Mouse (Mus musculus) limb, embryonic 10.5 days (tissue): ENCODE measurements at regions not wholly inside any gene's neighbourhood (a gene's known extent, or its start where the extent isn't known, plus 50 kb on each side); places are given as distances from the start of the nearest gene placed in this dataset.

Source experiments
- DNase-seq: peaks from one replicate; pipeline ENCODE4 v3.0.0-alpha.2; 2017; ENCODE audit warnings: low spot score
- H3K27ac ChIP-seq: fragments of 300-500 bp; sonication (generic); 2 replicates; pipeline ENCODE4 v1.5.1; 2016; ENCODE audit warnings: mild to moderate bottlenecking
- H3K27me3 ChIP-seq: fragments of 300-500 bp; sonication (generic); 2 replicates; pipeline ENCODE4 v1.6.1; 2016; ENCODE audit warnings: low read depth, mild to moderate bottlenecking; ENCODE audit not compliant: poor library complexity, severe bottlenecking
- H3K36me3 ChIP-seq: fragments of 300-500 bp; sonication (generic); 2 replicates; pipeline ENCODE4 v1.6.1; 2016; ENCODE audit warnings: mild to moderate bottlenecking, moderate library complexity
- H3K4me1 ChIP-seq: fragments of 300-500 bp; sonication (generic); 2 replicates; pipeline ENCODE4 v1.6.1; 2016
- H3K4me3 ChIP-seq: fragments of 300-500 bp; sonication (generic); 2 replicates; pipeline ENCODE4 v1.5.1; 2016; ENCODE audit warnings: mild to moderate bottlenecking, moderate library complexity
- H3K9me3 ChIP-seq: fragments of 300-500 bp; sonication (generic); replicated peaks from 2 replicates; pipeline ENCODE4 v1.6.1; 2016; ENCODE audit warnings: mild to moderate bottlenecking
- WGBS: fragments of 180-500 bp; shearing (Covaris S2); methylation state at CpG from one replicate; pipeline ENCODE4 v1.1.7; 2016; 5-methylcytosine and 5-hydroxymethylcytosine counted together

DNA sequence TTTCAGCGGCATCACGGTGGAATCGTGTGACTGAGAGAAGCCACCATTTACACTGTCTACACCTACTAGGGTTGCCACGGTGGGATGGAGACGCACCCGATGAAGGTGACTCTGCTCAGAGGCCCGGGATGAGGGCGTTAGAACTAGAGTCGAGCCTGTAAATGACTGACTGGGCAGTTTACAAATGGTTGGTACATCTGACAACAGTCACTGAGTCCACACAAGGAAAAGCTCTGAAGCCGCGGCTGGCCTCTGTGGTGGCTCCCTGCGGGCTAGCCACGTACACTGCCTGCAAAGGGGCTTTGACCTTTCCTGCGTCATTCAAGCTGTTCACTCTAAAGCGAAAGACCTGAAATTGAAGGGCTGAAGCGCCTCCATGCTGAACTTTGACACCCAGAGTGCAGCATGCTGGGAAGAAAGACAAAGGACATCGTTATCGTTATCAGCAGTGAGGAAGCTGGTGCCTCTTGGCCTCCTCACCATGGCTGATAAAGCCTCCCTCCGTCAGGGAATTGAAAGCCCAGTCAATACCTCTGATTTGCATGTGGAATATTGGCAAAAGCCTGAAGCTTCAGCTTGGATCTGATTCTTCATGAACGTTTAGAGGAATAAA lies 462.1 kb upstream of the Arglu1 start:
- no peak for DNase-seq
- Histone ChIP-seq H3K4me3 (no peak overlapping the region), H3K27me3 (no peaks in the 10 kb centered on the region), H3K9me3 (no peaks in the 10 kb centered on the region), H3K27ac (no peak overlapping the region), H3K4me1 (peaks cover 8% of the 10 kb centered on the region), H3K36me3 (no peaks in the 10 kb centered on the region)
- WGBS = 81% methylated on average over 20 of the region's 20 CpGs

DNA sequence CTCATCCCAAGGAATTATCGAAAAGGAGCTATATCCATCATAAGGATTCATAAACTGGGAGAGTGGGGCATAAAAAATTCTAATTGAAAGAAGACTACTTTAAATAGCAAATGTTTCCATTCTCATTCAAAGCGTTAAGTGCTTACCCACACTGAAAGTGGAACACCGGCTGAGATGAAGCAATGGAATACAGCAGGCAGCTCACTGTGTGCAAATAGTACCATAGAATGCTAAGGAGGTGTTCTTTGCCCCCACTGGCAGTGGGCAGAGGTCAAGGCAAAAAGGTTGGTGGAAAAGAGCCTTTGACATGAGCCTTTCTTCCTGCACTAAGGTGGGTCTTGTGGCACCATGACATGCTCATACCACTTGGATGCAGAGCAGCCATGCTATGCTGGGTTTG lies 454.0 kb upstream of the Arglu1 start:
- H3K36me3 ChIP-seq = no peaks in the 10 kb centered on the region
- no peaks in the 10 kb centered on the region for H3K27me3 ChIP-seq
- no peaks in the 10 kb centered on the region for H3K9me3 ChIP-seq
- 94% methylated on average over 3 of the region's 3 CpGs for WGBS
- no peak for DNase-seq
- no peak overlapping the region for H3K27ac ChIP-seq
- H3K4me1 ChIP-seq = peaks cover 10% of the 10 kb centered on the region
- H3K4me3 ChIP-seq = no peak overlapping the region

DNA sequence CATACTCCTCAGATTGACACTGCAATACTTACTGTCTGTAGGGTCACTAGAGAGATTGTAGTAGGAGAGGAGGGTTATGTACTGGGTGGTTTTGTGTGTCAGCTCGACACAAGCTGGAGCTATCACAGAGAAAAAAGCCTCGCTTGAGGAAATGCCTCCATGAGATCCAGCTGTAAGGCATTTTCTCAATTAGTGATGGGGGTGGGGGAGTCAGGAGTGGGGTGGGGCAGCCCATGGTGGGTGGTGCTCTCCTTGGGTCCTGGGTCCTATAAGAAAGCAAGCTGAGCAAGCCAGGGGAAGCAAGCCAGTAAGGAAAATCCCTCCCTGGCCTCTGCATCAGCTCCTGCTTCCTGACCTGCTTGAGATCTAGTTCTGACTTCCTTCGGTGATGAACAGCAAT lies 449.5 kb upstream of the Arglu1 start:
- Histone ChIP-seq H3K9me3 (no peaks in the 10 kb centered on the region), H3K27ac (0 out of 2 replicates have a peak overlapping the region, but pooled peaks have one; percentile 3), H3K4me3 (no peak overlapping the region), H3K27me3 (no peaks in the 10 kb centered on the region), H3K4me1 (peaks cover 17% of the 10 kb centered on the region), H3K36me3 (no peaks in the 10 kb centered on the region)
- WGBS = 32% methylated on average over 3 of the region's 3 CpGs
- DNase-seq = no peak

DNA sequence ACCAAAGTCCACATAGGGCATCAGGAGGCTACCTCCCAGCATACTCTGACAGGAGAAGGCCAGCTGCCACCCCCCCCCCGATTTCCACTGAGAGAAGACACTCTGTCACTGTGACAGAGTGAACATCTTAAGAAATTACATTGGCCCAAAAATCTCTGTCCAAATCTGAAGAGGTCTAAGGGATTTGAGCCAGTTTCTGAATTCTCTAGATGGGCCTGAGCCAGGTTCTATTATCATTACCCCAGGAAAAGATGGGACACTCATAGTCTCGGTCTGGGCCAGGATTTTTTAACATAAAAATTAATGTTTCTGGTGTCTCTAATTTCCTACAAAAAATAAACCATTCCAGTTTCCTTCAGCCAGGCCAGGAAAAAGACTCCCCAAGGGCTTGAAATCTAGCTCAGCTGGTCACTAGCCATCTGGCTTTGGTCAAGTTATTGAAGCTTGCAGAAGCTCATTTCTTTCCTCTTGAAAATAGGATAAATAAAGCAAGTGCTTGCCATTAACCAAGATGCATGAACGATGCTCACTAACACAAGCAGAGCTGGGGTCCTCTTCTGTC lies 448.8 kb upstream of the Arglu1 start:
- H3K4me1 ChIP-seq = peaks cover 17% of the 10 kb centered on the region

DNA sequence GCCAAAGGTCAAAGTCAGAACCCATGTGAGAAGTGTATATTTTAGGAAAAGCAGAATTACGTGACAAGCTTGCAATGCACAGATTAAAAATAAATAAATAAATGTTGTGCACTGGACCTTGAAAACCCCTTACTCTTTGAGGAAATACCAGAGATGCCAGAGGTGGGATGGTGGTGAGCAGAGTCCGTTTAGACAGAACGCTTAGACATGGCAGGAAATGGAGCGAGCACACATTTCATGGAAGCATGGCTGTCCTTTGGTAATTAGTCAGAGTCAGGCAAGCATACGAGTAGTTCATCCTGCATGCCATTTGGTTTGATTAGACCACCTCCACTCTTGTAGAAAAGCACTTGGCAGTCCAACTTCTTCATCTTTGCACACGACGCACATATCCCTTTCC lies 443.4 kb upstream of the Arglu1 start:
- DNase-seq = no peak
- no peak overlapping the region for H3K4me3 ChIP-seq
- no peaks in the 10 kb centered on the region for H3K27me3 ChIP-seq
- H3K36me3 ChIP-seq = no peaks in the 10 kb centered on the region
- peaks cover under 1% of the 10 kb centered on the region for H3K4me1 ChIP-seq
- 70% methylated on average over 7 of the region's 7 CpGs for WGBS
- no peak overlapping the region for H3K27ac ChIP-seq
- no peaks in the 10 kb centered on the region for H3K9me3 ChIP-seq

More for the DNA sequence above, 448.8 kb upstream of the Arglu1 start:
- WGBS = 76% methylated on average over 3 of the region's 3 CpGs
- Histone ChIP-seq H3K4me3 (no peak overlapping the region), H3K27me3 (no peaks in the 10 kb centered on the region), H3K36me3 (no peaks in the 10 kb centered on the region), H3K27ac (0 out of 2 replicates have a peak overlapping the region, but pooled peaks have one; percentile 26), H3K9me3 (no peaks in the 10 kb centered on the region)
- no peak for DNase-seq

DNA sequence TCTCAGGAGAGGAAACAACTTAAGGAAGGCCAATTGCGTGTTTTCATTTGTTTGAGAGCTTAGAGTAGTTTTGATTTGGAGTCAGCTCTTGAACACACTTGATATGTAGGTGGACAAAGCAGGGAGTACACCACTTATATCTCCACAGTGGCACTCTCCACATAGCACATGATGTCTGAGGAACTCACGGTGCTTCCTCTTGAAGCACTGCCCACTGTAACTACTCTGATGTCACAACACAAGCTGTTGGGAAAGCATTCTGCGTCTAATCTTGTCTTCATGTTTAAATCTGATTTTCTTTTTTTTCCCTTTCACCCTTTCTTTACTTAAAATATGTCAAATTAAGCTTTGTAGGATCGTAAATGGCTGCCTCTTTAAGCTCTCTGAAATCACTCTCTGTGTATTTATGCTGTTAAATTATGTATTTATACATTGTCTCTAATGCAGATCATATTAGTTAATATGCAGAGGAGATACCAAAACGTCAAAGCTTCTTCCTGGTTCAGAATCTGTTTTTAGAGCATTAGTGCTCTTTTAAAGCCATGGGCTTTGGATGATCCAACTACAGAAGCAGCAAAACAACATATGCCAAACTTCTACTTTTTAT lies 442.4 kb upstream of the Arglu1 start:
- no peaks in the 10 kb centered on the region for H3K27me3 ChIP-seq
- H3K4me1 ChIP-seq = no peaks in the 10 kb centered on the region
- H3K4me3 ChIP-seq = no peak overlapping the region
- DNase-seq = no peak
- no peak overlapping the region for H3K27ac ChIP-seq
- no peaks in the 10 kb centered on the region for H3K9me3 ChIP-seq
- no peaks in the 10 kb centered on the region for H3K36me3 ChIP-seq
- 89% methylated on average over 5 of the region's 5 CpGs for WGBS

DNA sequence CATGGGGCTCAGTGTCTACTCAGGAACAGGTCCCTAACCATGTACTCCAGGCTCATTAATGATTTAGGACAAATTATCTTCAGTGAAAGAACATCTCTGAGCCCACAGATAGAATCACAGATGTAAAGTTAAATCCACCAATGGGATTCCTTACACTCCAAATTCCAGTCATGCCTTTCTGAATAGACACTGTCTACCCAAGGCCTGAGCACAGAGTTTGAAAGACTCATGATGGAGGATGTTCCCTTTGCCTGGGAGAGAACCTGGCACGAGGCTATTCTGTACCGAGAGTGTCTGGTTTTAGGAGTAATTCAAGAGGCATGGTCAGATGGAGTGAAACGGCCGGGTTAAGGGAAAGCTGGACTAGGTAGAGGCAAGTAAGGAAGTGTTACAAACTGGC lies 440.9 kb upstream of the Arglu1 start:
- no peak overlapping the region for H3K27ac ChIP-seq
- H3K9me3 ChIP-seq = no peaks in the 10 kb centered on the region
- 84% methylated on average over 4 of the region's 4 CpGs for WGBS
- H3K27me3 ChIP-seq = no peaks in the 10 kb centered on the region
- H3K4me1 ChIP-seq = peaks cover 5% of the 10 kb centered on the region; the same call in 1 of the 2 replicates
- no peaks in the 10 kb centered on the region for H3K36me3 ChIP-seq
- no peak overlapping the region for H3K4me3 ChIP-seq
- no peak for DNase-seq

DNA sequence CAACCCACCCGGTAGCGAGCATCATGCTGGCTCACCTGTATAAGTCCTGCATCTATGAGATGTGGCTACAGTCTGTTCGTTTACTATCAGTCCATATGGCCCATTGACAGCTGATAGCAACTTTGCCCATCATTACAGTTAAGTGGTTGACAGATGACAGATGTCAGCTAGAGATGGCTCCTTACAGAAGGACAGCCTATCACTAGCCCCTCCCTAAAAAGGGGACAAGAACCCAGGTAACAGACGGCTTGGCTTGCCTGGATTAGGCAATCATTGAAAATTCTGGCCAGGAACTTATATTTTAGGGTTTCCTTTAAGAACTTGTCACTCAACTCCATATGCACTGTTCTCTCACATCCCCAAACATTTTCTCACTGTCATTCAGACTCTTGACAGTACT lies 434.2 kb upstream of the Arglu1 start:
- no peak for DNase-seq
- H3K4me3 ChIP-seq = no peak overlapping the region
- no peaks in the 10 kb centered on the region for H3K36me3 ChIP-seq
- H3K27ac ChIP-seq = no peak overlapping the region
- H3K9me3 ChIP-seq = no peaks in the 10 kb centered on the region
- WGBS = 88% methylated on average over 4 of the region's 4 CpGs
- no peaks in the 10 kb centered on the region for H3K27me3 ChIP-seq
- H3K4me1 ChIP-seq = peaks cover 5% of the 10 kb centered on the region; the same call in 1 of the 2 replicates

DNA sequence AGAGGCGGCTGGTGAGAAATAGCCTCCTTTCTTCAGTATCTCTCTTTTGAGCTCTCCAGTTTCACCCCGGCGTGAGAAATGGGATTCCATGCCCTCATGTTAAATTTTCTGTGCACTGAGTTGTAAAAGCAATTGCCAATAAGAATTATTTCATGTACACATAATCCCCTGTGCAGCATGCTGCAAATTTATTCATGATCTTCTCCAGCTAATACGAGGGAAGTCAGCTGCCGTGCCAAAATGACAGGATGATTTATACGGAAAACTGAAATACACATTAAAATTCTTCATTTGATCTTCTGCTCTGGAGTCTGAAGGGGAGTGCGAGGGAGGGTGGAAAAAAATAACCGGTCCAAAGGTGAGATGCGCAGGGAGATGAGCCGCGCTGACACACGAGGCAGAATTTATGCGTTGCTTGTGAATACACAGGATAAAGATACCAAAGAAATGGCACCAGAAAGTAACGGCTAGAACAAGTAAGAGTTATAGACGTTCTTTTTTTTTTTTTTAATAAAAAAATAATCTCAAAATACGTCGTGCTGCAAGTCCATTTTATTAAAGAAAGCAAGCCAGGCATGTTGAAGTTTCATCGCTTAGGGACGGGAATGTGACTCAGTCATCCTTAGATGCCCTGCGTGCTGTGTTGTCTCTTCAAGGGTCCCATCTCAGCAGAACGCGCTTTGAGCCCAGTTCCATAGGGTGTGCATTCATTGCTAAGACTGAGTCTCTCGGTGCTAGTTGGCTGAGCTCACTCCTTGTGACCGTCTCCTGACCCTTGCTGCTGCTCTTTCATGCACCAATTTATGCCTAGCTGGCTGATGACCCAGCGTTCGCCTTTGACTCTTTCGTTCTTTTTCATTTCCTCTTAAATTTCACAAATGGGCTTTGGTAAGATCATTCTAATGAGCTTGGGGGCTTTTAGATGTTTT lies 427.8 kb upstream of the Arglu1 start:
- no peaks in the 10 kb centered on the region for H3K36me3 ChIP-seq
- no peak overlapping the region for H3K27ac ChIP-seq
- WGBS = 89% methylated on average over 27 of the region's 27 CpGs
- H3K4me1 ChIP-seq = no peaks in the 10 kb centered on the region
- no peak for DNase-seq
- H3K9me3 ChIP-seq = no peaks in the 10 kb centered on the region
- no peaks in the 10 kb centered on the region for H3K27me3 ChIP-seq
- H3K4me3 ChIP-seq = no peak overlapping the region

DNA sequence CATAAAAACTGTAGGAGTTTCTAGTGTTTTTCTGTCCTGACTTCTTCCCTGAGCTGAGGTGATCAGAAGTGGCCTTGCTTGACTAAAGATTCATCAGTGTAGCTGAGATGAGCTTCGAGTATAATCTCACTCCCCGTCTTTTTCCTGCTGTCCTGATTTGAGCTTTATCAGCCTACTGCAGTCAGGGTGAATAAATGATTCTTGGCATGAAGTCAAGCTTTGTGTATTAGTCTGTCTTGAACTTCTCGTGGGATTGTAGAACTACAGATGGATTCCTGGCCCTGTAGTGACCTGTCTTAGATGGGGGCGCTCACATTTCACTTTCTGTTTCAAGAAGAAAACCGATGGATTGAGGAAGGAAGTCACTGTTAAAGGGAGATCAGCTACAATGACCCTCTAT lies 405.7 kb upstream of the Arglu1 start:
- Histone ChIP-seq H3K4me1 (no peaks in the 10 kb centered on the region), H3K36me3 (no peaks in the 10 kb centered on the region), H3K9me3 (no peaks in the 10 kb centered on the region), H3K27me3 (no peaks in the 10 kb centered on the region), H3K27ac (no peak overlapping the region), H3K4me3 (no peak overlapping the region)
- 85% methylated on average over 5 of the region's 5 CpGs for WGBS
- no peak for DNase-seq

DNA sequence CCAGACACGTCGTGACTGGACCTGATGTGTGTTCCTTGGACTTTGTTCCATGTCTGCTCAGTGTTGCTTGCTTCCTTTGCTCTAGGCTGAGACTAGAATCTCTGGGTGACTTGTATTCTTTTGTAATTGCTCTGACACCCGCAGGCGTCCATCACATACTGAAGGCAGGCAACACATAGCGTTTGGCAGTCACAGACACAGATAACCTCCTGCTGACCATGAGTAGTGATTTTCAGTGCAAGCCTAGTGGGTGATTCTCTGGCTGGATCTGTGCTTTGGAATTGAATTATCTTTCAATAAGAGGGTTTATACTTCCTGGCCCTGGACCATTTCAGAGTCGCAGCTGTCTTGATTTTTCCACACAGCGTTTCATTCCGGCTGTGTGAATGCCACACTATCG lies 403.7 kb upstream of the Arglu1 start:
- Histone ChIP-seq H3K27ac (no peak overlapping the region), H3K4me1 (no peaks in the 10 kb centered on the region), H3K27me3 (no peaks in the 10 kb centered on the region), H3K9me3 (no peaks in the 10 kb centered on the region), H3K4me3 (no peak overlapping the region), H3K36me3 (no peaks in the 10 kb centered on the region)
- no peak for DNase-seq
- 73% methylated on average over 9 of the region's 9 CpGs for WGBS

DNA sequence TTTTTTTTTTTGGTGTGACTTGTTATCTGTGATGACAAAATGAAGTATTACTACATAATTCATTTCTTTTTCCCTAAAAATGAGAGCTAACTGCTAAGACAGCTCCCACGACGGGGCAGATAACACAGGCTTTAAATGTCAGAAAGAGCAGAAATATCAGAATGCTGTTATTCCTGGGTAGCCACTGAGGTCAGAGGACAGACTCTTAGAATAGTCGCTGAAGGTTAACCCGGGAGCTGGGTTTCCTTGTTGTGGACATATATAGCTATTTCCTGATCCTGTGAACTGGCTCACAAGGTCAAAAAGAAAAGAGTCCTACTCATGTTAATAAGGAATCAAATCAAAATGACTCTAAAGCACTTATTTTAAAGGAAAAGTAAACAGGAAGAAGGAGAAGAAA lies 403.0 kb upstream of the Arglu1 start:
- no peak overlapping the region for H3K27ac ChIP-seq
- H3K4me3 ChIP-seq = no peak overlapping the region
- no peaks in the 10 kb centered on the region for H3K27me3 ChIP-seq
- H3K4me1 ChIP-seq = no peaks in the 10 kb centered on the region
- DNase-seq = no peak
- WGBS = 74% methylated on average over 4 of the region's 4 CpGs
- H3K9me3 ChIP-seq = no peaks in the 10 kb centered on the region
- H3K36me3 ChIP-seq = no peaks in the 10 kb centered on the region

DNA sequence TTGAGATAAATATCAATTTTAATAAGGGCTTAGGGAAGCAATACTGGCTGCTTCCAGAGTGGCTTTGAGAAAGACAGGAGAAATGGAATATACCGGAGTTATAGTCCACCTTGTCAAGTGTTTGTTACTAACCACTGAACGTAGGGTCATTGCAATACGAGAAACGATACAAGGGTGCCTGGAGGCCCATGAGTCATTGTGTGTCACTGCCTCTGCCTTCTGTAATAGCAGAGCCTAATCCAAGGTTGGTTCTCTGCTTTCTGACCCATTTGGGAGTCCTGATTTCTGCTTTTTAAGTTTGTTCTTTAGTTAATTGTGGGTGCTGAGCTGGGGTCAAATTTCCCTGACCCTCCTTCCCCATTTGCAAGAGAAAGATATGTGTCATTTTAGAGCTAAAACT lies 382.4 kb upstream of the Arglu1 start:
- H3K4me3 ChIP-seq = no peak overlapping the region
- DNase-seq = no peak
- no peaks in the 10 kb centered on the region for H3K27me3 ChIP-seq
- no peaks in the 10 kb centered on the region for H3K9me3 ChIP-seq
- no peak overlapping the region for H3K27ac ChIP-seq
- H3K4me1 ChIP-seq = no peaks in the 10 kb centered on the region
- H3K36me3 ChIP-seq = no peaks in the 10 kb centered on the region
- 91% methylated on average over 4 of the region's 4 CpGs for WGBS
